Mouse (Mus musculus) lung, postnatal 0 days (tissue): ENCODE measurements around the gene Hap1. TPM values are rescaled to one million over a fixed set of nuclear protein-coding genes. Genes with fewer than 3 reads are reported as not detected.
A peak's percentile ranks its signal among the peaks of the same experiment; 100 is the strongest.

Source experiments
- ATAC-seq: fragments of 200-750 bp; cut with Nextera tagmentation; 2 replicates; pipeline ENCODE4 v1.8.0; 2017; ENCODE audit warnings: moderate library complexity
- DNase-seq: peaks from one replicate; pipeline ENCODE4 v3.0.0-alpha.2; 2016; ENCODE audit warnings: low spot score
- H3K27ac ChIP-seq: fragments of 300-500 bp; sonication (generic); 2 replicates; pipeline ENCODE4 v1.5.1; 2014; ENCODE audit warnings: antibody characterized with exemption, mild to moderate bottlenecking, low read length, mixed read lengths
- H3K27me3 ChIP-seq: fragments of 300-500 bp; sonication (generic); replicated peaks from 2 replicates; pipeline ENCODE4 v1.6.1; 2014; ENCODE audit warnings: low read length, mixed read lengths; ENCODE audit not compliant: insufficient read depth
- H3K36me3 ChIP-seq: fragments of 300-500 bp; sonication (generic); 2 replicates; pipeline ENCODE4 v1.6.1; 2014; ENCODE audit warnings: low read length, mixed read lengths; ENCODE audit not compliant: insufficient read depth
- H3K4me1 ChIP-seq: fragments of 300-500 bp; sonication (generic); 2 replicates; pipeline ENCODE4 v1.6.1; 2014; ENCODE audit warnings: antibody characterized with exemption, low read depth, low read length, mixed read lengths; ENCODE audit not compliant: insufficient read depth
- H3K4me2 ChIP-seq: fragments of 300-500 bp; sonication (generic); replicated peaks from 2 replicates; pipeline ENCODE4 v1.6.1; 2014; ENCODE audit warnings: low read depth, mild to moderate bottlenecking, low read length, moderate library complexity, mixed read lengths
- H3K4me3 ChIP-seq: fragments of 300-500 bp; sonication (generic); 2 replicates; pipeline ENCODE4 v1.5.1; 2014; ENCODE audit warnings: low read depth, low read length
- H3K9ac ChIP-seq: fragments of 300-500 bp; sonication (generic); replicated peaks from 2 replicates; pipeline ENCODE4 v1.6.1; 2014; ENCODE audit warnings: low read depth, mild to moderate bottlenecking
- H3K9me3 ChIP-seq: fragments of 300-500 bp; sonication (generic); 2 replicates; pipeline ENCODE4 v1.6.1; 2016; ENCODE audit warnings: low read length, mixed read lengths
- CTCF ChIP-seq: IDR thresholded peaks from 2 replicates; pipeline ENCODE4 v1.5.1; 2016; ENCODE audit warnings: antibody characterized with exemption, mild to moderate bottlenecking
- EP300 ChIP-seq: IDR thresholded peaks from 2 replicates; pipeline ENCODE4 v1.6.1; 2016; ENCODE audit warnings: antibody characterized with exemption, mild to moderate bottlenecking, control low read depth
- WGBS: fragments of 180-500 bp; shearing (Covaris S2); extraction: QIAGEN DNeasy Blood & Tissue Kit; methylation state at CpG from one replicate; pipeline ENCODE4 v1.1.7; 2014; 5-methylcytosine and 5-hydroxymethylcytosine counted together
- polyA plus RNA-seq: library from polyadenylated mRNA; unstranded; fragments of >200 nt; fragmentation: Nextera tagmentation; extraction: Ambion mirVana; gene quantifications from 2 replicates; pipeline ENCODE4 v1.2.1, GENCODE M21; 2015

The Hap1 gene
- polyA plus RNA-seq, 1 experiment from 2014 or later, result 6.4 TPM

DNA sequence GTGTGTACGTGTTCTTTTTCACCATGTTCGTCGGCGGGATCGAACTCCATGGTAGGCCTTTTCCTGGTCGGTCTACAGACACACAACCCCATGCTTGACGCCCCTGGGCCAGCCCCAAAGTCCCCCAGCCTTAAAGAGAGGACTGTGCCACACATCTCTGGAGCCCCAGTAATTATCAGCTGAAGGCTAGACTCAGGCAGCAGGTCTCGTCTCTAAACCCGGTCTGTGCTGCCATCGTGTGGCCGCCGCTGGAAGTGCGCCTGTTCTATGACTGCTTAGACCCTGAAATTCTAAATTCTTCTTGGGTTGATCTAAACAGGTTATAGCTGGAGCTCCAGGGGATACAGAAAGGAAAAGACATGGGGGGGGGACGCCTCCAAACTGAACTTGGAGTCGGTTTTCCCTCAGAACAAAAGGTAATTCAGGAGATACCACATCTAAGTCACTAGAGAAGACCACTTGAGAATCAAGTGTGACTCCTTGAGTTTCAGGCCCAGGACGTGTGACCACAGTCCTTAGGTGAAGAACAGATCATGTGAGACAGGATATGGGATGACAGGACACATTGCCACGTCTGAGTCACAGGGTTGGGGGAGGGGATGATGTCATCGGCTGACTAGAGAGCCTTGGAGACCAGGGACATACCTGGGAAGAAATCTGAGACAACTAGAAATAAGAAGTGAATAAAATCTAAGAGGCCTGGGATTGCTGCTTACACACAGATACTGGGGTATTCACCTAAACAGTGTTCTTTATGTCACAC, 57.5 kb downstream of the Hap1 start:
- Histone ChIP-seq H3K9me3 (no peaks in the 10 kb centered on the region), H3K27ac (no peak overlapping the region), H3K27me3 (no peaks in the 10 kb centered on the region), H3K4me3 (no peak overlapping the region), H3K4me1 (0 out of 2 replicates have a peak, but pooled peaks cover 6% of the 10 kb centered on the region), H3K36me3 (no peaks in the 10 kb centered on the region), H3K9ac (no peak overlapping the region), H3K4me2 (peak overlapping the region; percentile 14; the same call in 1 of the 2 replicates)
- TF ChIP-seq EP300 (0 out of 2 replicates have a peak, but pooled peaks have one; percentile 2), CTCF (peak; percentile 88)
- WGBS, result 13% methylated on average over 18 of the region's 18 CpGs
- DNase-seq (peak; percentile 71), ATAC-seq (peak; percentile 66)

GRCm38 (mm10) chr11:100297801-100298200, 58.1 kb downstream of the Hap1 start:
- H3K4me3 ChIP-seq, result no peak overlapping the region

More at GRCm38 (mm10) chr11:100297801-100298200, 58.1 kb downstream of the Hap1 start:
- Histone ChIP-seq H3K4me2 (peak overlapping the region; percentile 14; the same call in 1 of the 2 replicates), H3K36me3 (no peaks in the 10 kb centered on the region), H3K9me3 (no peaks in the 10 kb centered on the region), H3K4me1 (0 out of 2 replicates have a peak, but pooled peaks cover 6% of the 10 kb centered on the region), H3K27ac (no peak overlapping the region), H3K27me3 (no peaks in the 10 kb centered on the region), H3K9ac (no peak overlapping the region)
- 21% methylated on average over 5 of the region's 5 CpGs for WGBS
- no peak for ATAC-seq
- TF ChIP-seq CTCF (peak; percentile 65), EP300 (no peak)
- DNase-seq, result no peak

Other genes with a start within 250 kb of the Hap1 start
- gene Krt13, start 234.6 kb downstream of the Hap1 start, polyA plus RNA-seq, result 0.60 and 0.68 TPM in 2 replicates
- gene Krt15, start 220.2 kb downstream of the Hap1 start, polyA plus RNA-seq, result 28.1 and 58.8 TPM in 2 replicates
- gene Krt19, start 207.5 kb downstream of the Hap1 start, polyA plus RNA-seq, result 460 and 573 TPM in 2 replicates
- gene Krt9, start 162.9 kb downstream of the Hap1 start, polyA plus RNA-seq, result not detected in 2 replicates
- gene Krt14, start 148.6 kb downstream of the Hap1 start, polyA plus RNA-seq, result 1.7 and 2.3 TPM in 2 replicates
- gene Krt16, start 107.2 kb downstream of the Hap1 start, polyA plus RNA-seq, result not detected in 2 replicates
- 0.58 and 0.65 TPM in 2 replicates for gene Krt17, start 95.1 kb downstream of the Hap1 start, polyA plus RNA-seq
- gene Krt42, start 86.3 kb downstream of the Hap1 start, polyA plus RNA-seq, result not detected in 2 replicates
- 2,114 and 2,164 TPM in 2 replicates for gene Eif1, start 36.2 kb downstream of the Hap1 start, polyA plus RNA-seq
- not detected in 2 replicates for gene Gast, start 21.7 kb downstream of the Hap1 start, polyA plus RNA-seq
- 231 and 251 TPM in 2 replicates for gene Jup, start 41.6 kb upstream of the Hap1 start, polyA plus RNA-seq
- 44.9 and 47.1 TPM in 2 replicates for gene P3h4, start 58.7 kb upstream of the Hap1 start, polyA plus RNA-seq
- 75.6 and 86.5 TPM in 2 replicates for gene Fkbp10, start 59.6 kb upstream of the Hap1 start, polyA plus RNA-seq
- gene Nt5c3b, start 85.7 kb upstream of the Hap1 start, polyA plus RNA-seq, result 56.3 and 57.6 TPM in 2 replicates
- gene Klhl10, start 85.8 kb upstream of the Hap1 start, polyA plus RNA-seq, result 0.38 and 0.43 TPM in 2 replicates
- gene Klhl11, start 116.6 kb upstream of the Hap1 start, polyA plus RNA-seq, result 3.6 and 4.1 TPM in 2 replicates
- 85.7 and 92.9 TPM in 2 replicates for gene Acly, start 171.9 kb upstream of the Hap1 start, polyA plus RNA-seq
- 3.5 and 4.9 TPM in 2 replicates for gene Ttc25, start 189.5 kb upstream of the Hap1 start, polyA plus RNA-seq
- 31.4 and 33.8 TPM in 2 replicates for gene Cnp, start 218.8 kb upstream of the Hap1 start, polyA plus RNA-seq